Mouse (Mus musculus) liver, embryonic 12.5 days (tissue): Measurements from ENCODE around the gene Dedd2. TPM values are rescaled to one million over a fixed set of nuclear protein-coding genes. Genes with fewer than 3 reads are reported as not detected.
"Not testable (repeated sequence)": the region's sequence is repeated elsewhere in the genome, so short reads cannot be mapped to it uniquely, and the experiment has no call there.

Source experiments
- ATAC-seq: fragments of 200-750 bp; cut with Nextera tagmentation; 2 replicates; pipeline ENCODE4 v1.8.0; 2017; ENCODE audit warnings: moderate number of reproducible peaks, mild to moderate bottlenecking, moderate library complexity
- H3K27ac ChIP-seq: fragments of 300-500 bp; sonication (generic); 2 replicates; pipeline ENCODE4 v1.5.1; 2016; ENCODE audit warnings: mild to moderate bottlenecking
- H3K27me3 ChIP-seq: fragments of 300-500 bp; sonication (generic); replicated peaks from 2 replicates; pipeline ENCODE4 v1.6.1; 2016; ENCODE audit warnings: mild to moderate bottlenecking, moderate library complexity
- H3K36me3 ChIP-seq: fragments of 300-500 bp; sonication (generic); 2 replicates; pipeline ENCODE4 v1.6.1; 2016; ENCODE audit warnings: mild to moderate bottlenecking, moderate library complexity
- H3K4me1 ChIP-seq: fragments of 300-500 bp; sonication (generic); 2 replicates; pipeline ENCODE4 v1.6.1; 2016
- H3K4me2 ChIP-seq: fragments of 300-500 bp; sonication (generic); 2 replicates; pipeline ENCODE4 v1.6.1; 2016; ENCODE audit warnings: mild to moderate bottlenecking, moderate library complexity
- H3K4me3 ChIP-seq: fragments of 300-500 bp; sonication (generic); 2 replicates; pipeline ENCODE4 v1.5.1; 2016; ENCODE audit warnings: mild to moderate bottlenecking, moderate library complexity
- H3K9ac ChIP-seq: fragments of 300-500 bp; sonication (generic); 2 replicates; pipeline ENCODE4 v1.6.1; 2016; ENCODE audit warnings: mild to moderate bottlenecking, moderate library complexity
- H3K9me3 ChIP-seq: fragments of 300-500 bp; sonication (generic); replicated peaks from 2 replicates; pipeline ENCODE4 v1.6.1; 2016; ENCODE audit warnings: mild to moderate bottlenecking, moderate library complexity
- WGBS: fragments of 180-500 bp; shearing (Covaris S2); methylation state at CpG from one replicate; pipeline ENCODE4 v1.1.7; 2016; ENCODE audit not compliant: insufficient replicate concordance; 5-methylcytosine and 5-hydroxymethylcytosine counted together
- polyA plus RNA-seq: library from polyadenylated mRNA; unstranded; fragments of >200 nt; fragmentation: Nextera tagmentation; extraction: Ambion mirVana; gene quantifications from 2 replicates; pipeline ENCODE4 v1.2.1, GENCODE M21; 2016

Gene Dedd2
- polyA plus RNA-seq: 31.4 and 33.4 TPM in 2 replicates

- Histone ChIP-seq H3K4me1 (peaks cover 57% of the 10 kb centered on the region), H3K4me2 (peak within 1 kb of the TSS; percentile 91), H3K27ac (peak within 1 kb of the TSS; percentile 99), H3K9me3 (no peaks in the 10 kb centered on the region), H3K4me3 (peak within 1 kb of the TSS; percentile 90), H3K27me3 (no peaks in the 10 kb centered on the region), H3K9ac (peak within 1 kb of the TSS; percentile 96), H3K36me3 (peaks cover 63% of the 10 kb centered on the region)
- WGBS: 4% methylated on average over 20 of the region's 20 CpGs
- peak; percentile 38 for ATAC-seq
Measured at GRCm38 (mm10) chr7:25220457-25221101, at the start of gene Dedd2. Gene Dedd2, minus strand, starts transcription at chr7:25220615.

GRCm38 (mm10) chr7:25269545-25270271 is 49.3 kb upstream of the Dedd2 start:
- peak overlapping the region; percentile 89 for H3K4me2 ChIP-seq
- ATAC-seq: no peak
- peak overlapping the region; percentile 93 for H3K9ac ChIP-seq
- 71% methylated on average over 8 of the region's 8 CpGs for WGBS
- no peaks in the 10 kb centered on the region for H3K9me3 ChIP-seq
- peaks cover 84% of the 10 kb centered on the region for H3K4me1 ChIP-seq
- no peaks in the 10 kb centered on the region for H3K27me3 ChIP-seq
- peaks cover 28% of the 10 kb centered on the region for H3K36me3 ChIP-seq
- H3K4me3 ChIP-seq: peak overlapping the region; percentile 81
- peak overlapping the region; percentile 89 for H3K27ac ChIP-seq

- Histone ChIP-seq H3K36me3 (peaks cover 28% of the 10 kb centered on the region), H3K4me1 (peaks cover 81% of the 10 kb centered on the region), H3K9me3 (no peaks in the 10 kb centered on the region), H3K27ac (peak overlapping the region; percentile 89), H3K4me3 (peak overlapping the region; percentile 81), H3K9ac (peak overlapping the region; percentile 93), H3K4me2 (peak overlapping the region; percentile 89), H3K27me3 (no peaks in the 10 kb centered on the region)
- WGBS: 43% methylated on average over 4 of the region's 4 CpGs
- ATAC-seq: no peak
Measured at GRCm38 (mm10) chr7:25269029-25269428, 48.6 kb upstream of the Dedd2 start.

GRCm38 (mm10) chr7:25268588-25268987 is 48.2 kb upstream of the Dedd2 start:
- peaks cover 28% of the 10 kb centered on the region for H3K36me3 ChIP-seq
- no peak for ATAC-seq
- H3K27ac ChIP-seq: peak overlapping the region; percentile 89
- no peaks in the 10 kb centered on the region for H3K27me3 ChIP-seq
- 1% methylated on average over 7 of the region's 7 CpGs for WGBS
- peak overlapping the region; percentile 89 for H3K4me2 ChIP-seq
- H3K9me3 ChIP-seq: no peaks in the 10 kb centered on the region
- H3K9ac ChIP-seq: peak overlapping the region; percentile 93
- H3K4me3 ChIP-seq: peak overlapping the region; percentile 81
- peaks cover 80% of the 10 kb centered on the region for H3K4me1 ChIP-seq

GRCm38 (mm10) chr7:25267751-25268463 is 47.5 kb upstream of the Dedd2 start:
- H3K4me1 ChIP-seq: peaks cover 74% of the 10 kb centered on the region
- peak overlapping the region; percentile 81 for H3K4me3 ChIP-seq
- H3K9me3 ChIP-seq: no peaks in the 10 kb centered on the region
- peak overlapping the region; percentile 93 for H3K9ac ChIP-seq
- WGBS: 1% methylated on average over 33 of the region's 33 CpGs
- peak overlapping the region; percentile 89 for H3K4me2 ChIP-seq
- ATAC-seq: peak; percentile 90
- no peaks in the 10 kb centered on the region for H3K27me3 ChIP-seq
- H3K27ac ChIP-seq: peak overlapping the region; percentile 91
- H3K36me3 ChIP-seq: peaks cover 24% of the 10 kb centered on the region

- Histone ChIP-seq H3K27me3 (no peaks in the 10 kb centered on the region), H3K4me1 (peaks cover 68% of the 10 kb centered on the region), H3K36me3 (peaks cover 18% of the 10 kb centered on the region), H3K9me3 (no peaks in the 10 kb centered on the region), H3K4me3 (peak within 1 kb of the TSS; percentile 81), H3K4me2 (peak within 1 kb of the TSS; percentile 89), H3K9ac (peak within 1 kb of the TSS; percentile 93), H3K27ac (peak within 1 kb of the TSS; percentile 91)
- ATAC-seq: peak; percentile 78
- WGBS: under 1% methylated on average over 29 of the region's 29 CpGs
Measured at GRCm38 (mm10) chr7:25267301-25267750, 46.9 kb upstream of the Dedd2 start, which contains the start of gene Cic. Gene Cic, plus strand, starts transcription at chr7:25267704.

- peak overlapping the region; percentile 81 for H3K4me2 ChIP-seq
Measured at GRCm38 (mm10) chr7:25266180-25266962, 46.0 kb upstream of the Dedd2 start.

GRCm38 (mm10) chr7:25265743-25266142 is 45.3 kb upstream of the Dedd2 start:
- H3K9ac ChIP-seq, H3K27ac ChIP-seq, H3K4me3 ChIP-seq, H3K27me3 ChIP-seq, H3K4me2 ChIP-seq, H3K9me3 ChIP-seq, ATAC-seq, H3K36me3 ChIP-seq: not testable (repeated sequence)
- WGBS: 50% methylated on average over 5 of the region's 5 CpGs
- peaks cover 53% of the 10 kb centered on the region for H3K4me1 ChIP-seq

More at GRCm38 (mm10) chr7:25266180-25266962, 46.0 kb upstream of the Dedd2 start:
- H3K9me3 ChIP-seq: no peaks in the 10 kb centered on the region
- ATAC-seq: no peak
- no peak overlapping the region for H3K27ac ChIP-seq
- peaks cover 58% of the 10 kb centered on the region for H3K4me1 ChIP-seq
- peak overlapping the region; percentile 79 for H3K9ac ChIP-seq
- peak overlapping the region; percentile 81 for H3K4me3 ChIP-seq
- peaks cover 8% of the 10 kb centered on the region for H3K36me3 ChIP-seq
- no peaks in the 10 kb centered on the region for H3K27me3 ChIP-seq
- 66% methylated on average over 8 of the region's 8 CpGs for WGBS

- no peaks in the 10 kb centered on the region for H3K9me3 ChIP-seq
- ATAC-seq: no peak
- no peak overlapping the region for H3K27ac ChIP-seq
- H3K4me3 ChIP-seq: no peak overlapping the region
- no peak overlapping the region for H3K9ac ChIP-seq
- 46% methylated on average over 17 of the region's 17 CpGs for WGBS
- H3K36me3 ChIP-seq: no peaks in the 10 kb centered on the region
- peaks cover 37% of the 10 kb centered on the region for H3K4me1 ChIP-seq
- H3K4me2 ChIP-seq: no peak overlapping the region
- no peaks in the 10 kb centered on the region for H3K27me3 ChIP-seq
Measured at GRCm38 (mm10) chr7:25263968-25264870, 43.8 kb upstream of the Dedd2 start.

GRCm38 (mm10) chr7:25261896-25262295 is 41.5 kb upstream of the Dedd2 start:
- H3K36me3 ChIP-seq: no peaks in the 10 kb centered on the region
- peaks cover 27% of the 10 kb centered on the region for H3K4me1 ChIP-seq
- no peak overlapping the region for H3K9ac ChIP-seq
- WGBS: 59% methylated on average over 1 of the region's 1 CpGs
- no peak overlapping the region for H3K4me2 ChIP-seq
- no peak for ATAC-seq
- H3K27ac ChIP-seq: no peak overlapping the region
- H3K4me3 ChIP-seq: no peak overlapping the region
- H3K27me3 ChIP-seq: no peaks in the 10 kb centered on the region
- H3K9me3 ChIP-seq: no peaks in the 10 kb centered on the region
